Mouse (Mus musculus) ES-Bruce4 (cell line): ENCODE results near the gene Cnnm3. TPM values are rescaled to one million over a fixed set of nuclear protein-coding genes. Genes with fewer than 3 reads are reported as not detected.
A peak's percentile ranks its signal among the peaks of the same experiment; 100 is the strongest.

Experiments
- H3K27ac ChIP-seq: 2 replicates; pipeline ENCODE4 v1.5.1; 2012; ENCODE audit warnings: low read length, inconsistent platforms; ENCODE audit not compliant: insufficient read depth
- H3K27me3 ChIP-seq: 2 replicates; pipeline ENCODE4 v1.6.1; 2012; ENCODE audit warnings: mild to moderate bottlenecking, low read length, inconsistent platforms; ENCODE audit not compliant: control insufficient read depth, poor library complexity, insufficient read depth, severe bottlenecking
- H3K36me3 ChIP-seq: 2 replicates; pipeline ENCODE4 v1.6.1; 2012; ENCODE audit warnings: inconsistent platforms, mild to moderate bottlenecking, low read length, moderate library complexity; ENCODE audit not compliant: control insufficient read depth, poor library complexity, insufficient read depth, severe bottlenecking
- H3K4me1 ChIP-seq: one replicate; pipeline ENCODE4 v1.8.1; 2011; ENCODE audit warnings: low read length; ENCODE audit not compliant: control insufficient read depth, insufficient read depth
- H3K4me3 ChIP-seq: 2 replicates; pipeline ENCODE4 v1.5.1; 2011; ENCODE audit warnings: low read depth, mild to moderate bottlenecking, low read length
- H3K9ac ChIP-seq: 2 replicates; pipeline ENCODE4 v1.6.1; 2012; ENCODE audit warnings: low read depth, mild to moderate bottlenecking, inconsistent platforms; ENCODE audit not compliant: poor library complexity, severe bottlenecking
- H3K9me3 ChIP-seq: replicated peaks from 2 replicates; pipeline ENCODE4 v1.6.1; 2012; ENCODE audit warnings: mild to moderate bottlenecking, low read length, inconsistent platforms; ENCODE audit not compliant: control insufficient read depth, poor library complexity, insufficient read depth, severe bottlenecking
- CTCF ChIP-seq: IDR thresholded peaks from one replicate; pipeline ENCODE4 v1.8.1; 2011; ENCODE audit warnings: low read depth, low read length
- EP300 ChIP-seq: IDR thresholded peaks from 2 replicates; pipeline ENCODE4 v1.6.1; 2011; ENCODE audit warnings: low read depth, low read length; ENCODE audit not compliant: insufficient read depth
- POLR2A ChIP-seq: IDR thresholded peaks from one replicate; pipeline ENCODE4 v1.8.1; 2011; ENCODE audit warnings: low read length; ENCODE audit not compliant: insufficient read depth
- polyA plus RNA-seq: library from polyadenylated mRNA; stranded (reverse); fragments of >200 nt; gene quantifications from 2 replicates; pipeline ENCODE4 v1.2.4, GENCODE M21; 2011; ENCODE audit warnings: low read depth; ENCODE audit not compliant: missing spikeins, insufficient read depth, insufficient read length

Gene Cnnm3
- polyA plus RNA-seq, 1 experiment = 17.4 TPM

- no peak overlapping the region for H3K4me3 ChIP-seq
- H3K9me3 ChIP-seq = no peaks in the 10 kb centered on the region
- TF ChIP-seq EP300 (no peak), CTCF (no peak), POLR2A (no peak)
- no peak overlapping the region for H3K27ac ChIP-seq
- H3K27me3 ChIP-seq = no peaks in the 10 kb centered on the region
- no peaks in the 10 kb centered on the region for H3K4me1 ChIP-seq
- peaks cover 7% of the 10 kb centered on the region for H3K36me3 ChIP-seq
- no peak overlapping the region for H3K9ac ChIP-seq
Observed at GRCm38 (mm10) chr1:36529274-36529673, 17.6 kb downstream of the Cnnm3 start.

GRCm38 (mm10) chr1:36529875-36530274 is 18.2 kb downstream of the Cnnm3 start:
- Histone ChIP-seq H3K4me1 (no peaks in the 10 kb centered on the region), H3K27ac (no peak overlapping the region), H3K4me3 (no peak overlapping the region), H3K9me3 (no peaks in the 10 kb centered on the region), H3K36me3 (peaks cover 4% of the 10 kb centered on the region; the same call in 1 of the 2 replicates), H3K9ac (no peak overlapping the region), H3K27me3 (no peaks in the 10 kb centered on the region)
- TF ChIP-seq EP300 (no peak), CTCF (no peak), POLR2A (no peak)

- Histone ChIP-seq H3K9ac (no peak overlapping the region), H3K27me3 (no peaks in the 10 kb centered on the region), H3K36me3 (no peaks in the 10 kb centered on the region), H3K9me3 (no peaks in the 10 kb centered on the region), H3K4me1 (no peaks in the 10 kb centered on the region), H3K27ac (no peak overlapping the region), H3K4me3 (no peak overlapping the region)
- TF ChIP-seq POLR2A (no peak), CTCF (no peak), EP300 (no peak)
Observed at GRCm38 (mm10) chr1:36530485-36530884, 18.8 kb downstream of the Cnnm3 start.

GRCm38 (mm10) chr1:36530962-36531361 is 19.3 kb downstream of the Cnnm3 start:
- TF ChIP-seq CTCF = no peak
- no peak for TF ChIP-seq POLR2A
- TF ChIP-seq EP300 = no peak
- H3K4me3 ChIP-seq = no peak overlapping the region
- H3K27me3 ChIP-seq = no peaks in the 10 kb centered on the region
- H3K4me1 ChIP-seq = no peaks in the 10 kb centered on the region
- no peaks in the 10 kb centered on the region for H3K9me3 ChIP-seq
- H3K9ac ChIP-seq = no peak overlapping the region
- H3K27ac ChIP-seq = no peak overlapping the region
- H3K36me3 ChIP-seq = no peaks in the 10 kb centered on the region

- TF ChIP-seq CTCF = no peak
- H3K9ac ChIP-seq = no peak overlapping the region
- no peaks in the 10 kb centered on the region for H3K4me1 ChIP-seq
- no peaks in the 10 kb centered on the region for H3K9me3 ChIP-seq
- no peaks in the 10 kb centered on the region for H3K27me3 ChIP-seq
- H3K36me3 ChIP-seq = no peaks in the 10 kb centered on the region
- H3K4me3 ChIP-seq = peak overlapping the region; percentile 12
- no peak overlapping the region for H3K27ac ChIP-seq
Observed at GRCm38 (mm10) chr1:36531461-36531860, 19.8 kb downstream of the Cnnm3 start.

DNA sequence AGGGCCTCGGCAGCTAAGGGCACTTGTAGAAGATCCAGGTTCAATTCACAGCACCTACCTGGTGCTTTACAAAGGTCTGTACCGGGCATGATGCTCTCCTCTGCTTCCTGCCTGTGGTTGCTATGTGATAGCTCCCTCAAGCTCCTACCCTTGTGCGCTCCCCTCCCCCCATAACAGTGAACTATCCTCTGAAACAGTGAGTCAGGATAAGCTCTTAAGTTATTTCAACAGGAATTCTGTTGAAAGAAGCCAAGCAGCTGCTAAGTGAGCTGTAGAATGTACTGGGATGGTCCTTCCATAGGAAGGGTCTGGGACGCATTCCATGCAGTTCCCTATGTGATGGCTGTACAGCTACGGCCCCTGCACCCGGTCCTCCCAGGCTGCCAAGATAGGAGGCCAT is 21.9 kb downstream of the Cnnm3 start:
- Histone ChIP-seq H3K27ac (no peak overlapping the region), H3K4me3 (no peak overlapping the region), H3K36me3 (no peaks in the 10 kb centered on the region), H3K9ac (no peak overlapping the region), H3K9me3 (no peaks in the 10 kb centered on the region), H3K27me3 (no peaks in the 10 kb centered on the region), H3K4me1 (no peaks in the 10 kb centered on the region)
- TF ChIP-seq CTCF = no peak
- no peak for TF ChIP-seq POLR2A
- no peak for TF ChIP-seq EP300
